Mouse (Mus musculus): ENCODE results near the gene Tsc22d1. TPM values are rescaled to one million over a fixed set of nuclear protein-coding genes. Genes with fewer than 3 reads are reported as not detected.

Tsc22d1 gene
- total and polyA plus RNA-seq, 2 experiments = 28.3 to 33.3 TPM

GRCm38 (mm10) chr14:76555263-76556030 is 140.7 kb downstream of the Tsc22d1 start:
- no peak overlapping the region for H3K9ac ChIP-seq (ENCODE audit: low read depth, low read length)
- no peaks in the 10 kb centered on the region for H3K79me2 ChIP-seq (ENCODE audit: control insufficient read depth, insufficient read depth, low read length)
- no peaks in the 10 kb centered on the region for H3K27me3 ChIP-seq (ENCODE audit: control insufficient read depth, insufficient read depth, low read length)
- no peaks in the 10 kb centered on the region for H3K4me1 ChIP-seq (ENCODE audit: control insufficient read depth, insufficient read depth, low read length)
- TF ChIP-seq POLR2A (IDR thresholded peaks at IDR 0.05; ENCODE audit: extremely low read depth, insufficient read depth, low read length) (no peak), CTCF (IDR thresholded peaks at IDR 0.05; ENCODE audit: low read depth, low read length) (no peak)
- DNase-seq (ENCODE audit: extremely low read depth, low read depth, low spot score) = no peak
- no peaks in the 10 kb centered on the region for H3K36me3 ChIP-seq (ENCODE audit: control insufficient read depth, insufficient read depth, low read length)
- H3K27ac ChIP-seq (replicated peaks; ENCODE audit: insufficient read depth, low read depth, low read length) = no peak overlapping the region
- WGBS = 85% methylated on average over 18 of the region's 18 CpGs
- no peak overlapping the region for H3K4me3 ChIP-seq (ENCODE audit: insufficient read depth, low read depth, low read length)

GRCm38 (mm10) chr14:76556031-76556851 is 141.5 kb downstream of the Tsc22d1 start:
- no peak overlapping the region for H3K27ac ChIP-seq (replicated peaks; ENCODE audit: insufficient read depth, low read depth, low read length)
- no peaks in the 10 kb centered on the region for H3K36me3 ChIP-seq (ENCODE audit: control insufficient read depth, insufficient read depth, low read length)
- no peaks in the 10 kb centered on the region for H3K4me1 ChIP-seq (ENCODE audit: control insufficient read depth, insufficient read depth, low read length)
- no peaks in the 10 kb centered on the region for H3K27me3 ChIP-seq (ENCODE audit: control insufficient read depth, insufficient read depth, low read length)
- H3K9ac ChIP-seq (ENCODE audit: low read depth, low read length) = peak overlapping the region; percentile 53
- H3K4me3 ChIP-seq (ENCODE audit: insufficient read depth, low read depth, low read length) = peak overlapping the region; percentile 53
- DNase-seq (ENCODE audit: extremely low read depth, low read depth, low spot score) = peak; percentile 26
- 2% methylated on average over 67 of the region's 67 CpGs for WGBS
- TF ChIP-seq POLR2A (IDR thresholded peaks at IDR 0.05; ENCODE audit: extremely low read depth, insufficient read depth, low read length) (no peak), CTCF (IDR thresholded peaks at IDR 0.05; ENCODE audit: low read depth, low read length) (no peak)
- no peaks in the 10 kb centered on the region for H3K79me2 ChIP-seq (ENCODE audit: control insufficient read depth, insufficient read depth, low read length)

DNA sequence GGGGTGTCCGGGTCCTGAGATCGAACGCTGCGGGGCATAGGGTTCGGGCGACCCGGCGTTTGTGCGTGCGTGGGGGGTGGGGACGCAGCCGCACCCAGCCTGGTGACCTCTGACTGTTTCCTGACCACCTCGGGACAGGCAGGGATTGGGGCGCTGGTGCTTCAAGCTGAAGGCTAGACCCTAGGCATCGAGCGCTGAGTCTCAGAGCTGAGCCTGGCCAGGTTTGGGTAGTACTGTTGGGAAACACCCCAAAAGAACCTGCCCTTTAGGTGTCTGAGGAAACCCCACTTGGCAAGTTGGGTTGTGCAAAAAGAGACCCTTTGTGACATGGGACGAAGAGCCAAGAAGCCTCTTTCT is 142.1 kb downstream of the Tsc22d1 start, which contains the start of gene Serp2:
Gene Serp2, minus strand, starts transcription at position 38 of the 357 bp plus-strand sequence.
- no peak for DNase-seq (ENCODE audit: extremely low read depth, low read depth, low spot score)
- no peak within 1 kb of the TSS for H3K27ac ChIP-seq (replicated peaks; ENCODE audit: insufficient read depth, low read depth, low read length)

More for the DNA sequence above, 142.1 kb downstream of the Tsc22d1 start, which contains the start of gene Serp2:
- Histone ChIP-seq H3K4me1 (ENCODE audit: control insufficient read depth, insufficient read depth, low read length) (no peaks in the 10 kb centered on the region), H3K36me3 (ENCODE audit: control insufficient read depth, insufficient read depth, low read length) (no peaks in the 10 kb centered on the region), H3K79me2 (ENCODE audit: control insufficient read depth, insufficient read depth, low read length) (no peaks in the 10 kb centered on the region), H3K9ac (ENCODE audit: low read depth, low read length) (peak within 1 kb of the TSS; percentile 53), H3K4me3 (ENCODE audit: insufficient read depth, low read depth, low read length) (peak within 1 kb of the TSS; percentile 53), H3K27me3 (ENCODE audit: control insufficient read depth, insufficient read depth, low read length) (no peaks in the 10 kb centered on the region)
- no peak for TF ChIP-seq POLR2A (IDR thresholded peaks at IDR 0.05; ENCODE audit: extremely low read depth, insufficient read depth, low read length)
- no peak for TF ChIP-seq CTCF (IDR thresholded peaks at IDR 0.05; ENCODE audit: low read depth, low read length)
- 10% methylated on average over 17 of the region's 17 CpGs for WGBS

Other genes starting within 250 kb of the Tsc22d1 start
- 0.37 TPM in 1 of 2 replicates, not detected in the other for gene Serp2, start 141.9 kb downstream of the Tsc22d1 start, total RNA-seq (2014; rRNA removed)
- not detected in 2 replicates for gene Serp2, start 141.9 kb downstream of the Tsc22d1 start, polyA plus RNA-seq (2012; rRNA removed)

Measured in liver, adult 2 months (tissue).